Mouse (Mus musculus) C2C12 (cell line): ENCODE data around the gene Ttll11. TPM values are rescaled to one million over a fixed set of nuclear protein-coding genes. Genes with fewer than 3 reads are reported as not detected.

Experiments
- H3K27me3 ChIP-seq: one replicate; pipeline ENCODE4 v1.6.1; 2011; ENCODE audit not compliant: control insufficient read depth, insufficient read depth, insufficient read length
- H3K36me3 ChIP-seq: one replicate; pipeline ENCODE4 v1.6.1; 2011; ENCODE audit not compliant: control insufficient read depth, insufficient read depth
- H3K4me3 ChIP-seq: one replicate; pipeline ENCODE4 v1.5.1; 2011; ENCODE audit warnings: mild to moderate bottlenecking, control low read depth; ENCODE audit not compliant: poor library complexity, insufficient read depth, severe bottlenecking
- H3K79me2 ChIP-seq: one replicate; pipeline ENCODE4 v1.6.1; 2011; ENCODE audit not compliant: control insufficient read depth, insufficient read depth
- H3K79me3 ChIP-seq: one replicate; pipeline ENCODE4 v1.6.1; 2011; ENCODE audit warnings: low read depth, control low read depth
- H3ac ChIP-seq: one replicate; pipeline ENCODE3; 2011; ENCODE audit warnings: low read depth; ENCODE audit not compliant: control insufficient read depth, insufficient read length
- CEBPB ChIP-seq: IDR thresholded peaks from one replicate; pipeline ENCODE4 v1.6.1; 2011; ENCODE audit warnings: low read depth, mild to moderate bottlenecking, control low read depth, moderate library complexity
- CTCF ChIP-seq: IDR thresholded peaks from one replicate; pipeline ENCODE4 v1.5.1; 2011; ENCODE audit not compliant: control insufficient read depth, insufficient read depth, insufficient read length
- FOSL1 ChIP-seq: IDR thresholded peaks from one replicate; pipeline ENCODE4 v1.8.0; 2011; ENCODE audit warnings: mild to moderate bottlenecking, low read length; ENCODE audit not compliant: poor library complexity, insufficient read depth, severe bottlenecking
- MAX ChIP-seq: IDR thresholded peaks from one replicate; pipeline ENCODE4 v1.6.1; 2011; ENCODE audit warnings: mild to moderate bottlenecking, control low read depth
- MYOD1 ChIP-seq: IDR thresholded peaks from one replicate; pipeline ENCODE4 v1.6.1; 2011; ENCODE audit warnings: low read depth; ENCODE audit not compliant: control insufficient read depth, insufficient read length
- MYOG ChIP-seq: IDR thresholded peaks from one replicate; pipeline ENCODE4 v1.6.1; 2011; ENCODE audit not compliant: control insufficient read depth, insufficient read length; ENCODE audit errors: extremely low read depth
- USF1 ChIP-seq: IDR thresholded peaks from one replicate; pipeline ENCODE4 v1.6.1; 2011; ENCODE audit warnings: low read depth, mild to moderate bottlenecking, control low read depth, moderate library complexity
- polyA plus RNA-seq: library from polyadenylated mRNA; unstranded; fragments of >200 nt; fragmentation: generic; extraction: Trizol; gene quantifications from one replicate; pipeline ENCODE4 v1.2.1, GENCODE M21; 2012; ENCODE audit warnings: missing spikeins

The Ttll11 gene
- polyA plus RNA-seq, 1 experiment: 7.0 TPM

DNA sequence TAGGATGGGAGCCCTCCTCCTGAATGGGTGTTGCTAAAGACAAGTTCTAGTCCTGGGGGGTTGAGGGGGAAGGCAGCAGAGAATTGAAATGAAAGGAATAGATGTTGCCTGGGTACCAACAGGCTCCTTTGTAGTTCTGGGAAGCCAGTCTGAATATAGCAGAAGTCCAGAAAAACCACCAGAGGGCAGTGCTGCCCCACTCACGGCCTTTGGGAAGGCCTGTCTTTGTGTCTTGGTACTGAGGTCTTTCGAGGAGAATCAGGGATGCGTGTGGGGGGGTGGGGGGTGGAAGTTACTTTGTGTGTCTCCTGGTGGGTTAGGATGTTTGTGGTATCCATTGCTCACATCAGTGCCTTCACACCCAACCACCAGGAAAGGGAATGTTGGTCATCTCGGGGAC lies 29.7 kb upstream of the Ttll11 start:
- no peaks in the 10 kb centered on the region for H3K79me3 ChIP-seq
- TF ChIP-seq CTCF (peak; percentile 44), MAX (no peak), CEBPB (no peak), MYOG (no peak), USF1 (no peak), FOSL1 (no peak)
- H3ac ChIP-seq: no peak overlapping the region
- H3K4me3 ChIP-seq: no peak overlapping the region
- no peaks in the 10 kb centered on the region for H3K36me3 ChIP-seq
- peaks cover 4% of the 10 kb centered on the region for H3K27me3 ChIP-seq
- no peaks in the 10 kb centered on the region for H3K79me2 ChIP-seq

DNA sequence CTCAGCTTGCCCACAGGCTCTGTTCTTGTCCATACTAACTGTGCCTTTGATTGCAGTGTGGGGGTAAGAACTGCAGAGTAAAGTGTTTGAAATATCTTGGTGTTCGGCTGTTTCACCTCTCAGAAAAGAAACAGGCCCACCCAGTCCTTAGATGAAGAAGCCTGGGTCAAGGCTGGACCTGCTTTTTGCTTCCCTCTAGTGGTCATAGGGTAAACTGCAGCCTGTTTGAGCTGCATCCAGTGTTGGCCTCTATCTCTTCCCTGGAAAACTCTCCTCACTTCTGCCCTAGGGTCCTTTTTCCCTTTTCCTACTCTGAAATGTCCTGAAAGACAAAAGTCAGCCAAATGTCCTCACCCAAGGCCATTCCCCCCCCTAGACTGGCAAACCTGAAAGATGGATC lies 28.4 kb upstream of the Ttll11 start:
- no peak overlapping the region for H3K4me3 ChIP-seq
- TF ChIP-seq CTCF (peak; percentile 64), CEBPB (no peak), FOSL1 (no peak), MAX (no peak)
- no peaks in the 10 kb centered on the region for H3K79me2 ChIP-seq
- H3K79me3 ChIP-seq: no peaks in the 10 kb centered on the region
- H3ac ChIP-seq: no peak overlapping the region
- H3K27me3 ChIP-seq: peaks cover 4% of the 10 kb centered on the region
- no peaks in the 10 kb centered on the region for H3K36me3 ChIP-seq

- TF ChIP-seq FOSL1: no peak
- TF ChIP-seq CTCF: no peak
- no peak for TF ChIP-seq MAX
- no peak for TF ChIP-seq USF1
- no peak for TF ChIP-seq CEBPB
- no peak for TF ChIP-seq MYOG
- Histone ChIP-seq H3ac (no peak overlapping the region), H3K27me3 (no peaks in the 10 kb centered on the region), H3K79me3 (no peaks in the 10 kb centered on the region), H3K36me3 (no peaks in the 10 kb centered on the region), H3K79me2 (no peaks in the 10 kb centered on the region), H3K4me3 (no peak overlapping the region)
These were observed 22.5 kb upstream of the Ttll11 start for GRCm38 (mm10) chr2:36002188-36002587.

GRCm38 (mm10) chr2:36000390-36000789 lies 20.7 kb upstream of the Ttll11 start:
- Histone ChIP-seq H3K36me3 (no peaks in the 10 kb centered on the region), H3K4me3 (no peak overlapping the region), H3ac (no peak overlapping the region), H3K27me3 (no peaks in the 10 kb centered on the region), H3K79me3 (no peaks in the 10 kb centered on the region), H3K79me2 (no peaks in the 10 kb centered on the region)
- TF ChIP-seq CTCF (no peak), USF1 (no peak), MYOD1 (no peak), FOSL1 (no peak), MAX (no peak), MYOG (no peak), CEBPB (no peak)

DNA sequence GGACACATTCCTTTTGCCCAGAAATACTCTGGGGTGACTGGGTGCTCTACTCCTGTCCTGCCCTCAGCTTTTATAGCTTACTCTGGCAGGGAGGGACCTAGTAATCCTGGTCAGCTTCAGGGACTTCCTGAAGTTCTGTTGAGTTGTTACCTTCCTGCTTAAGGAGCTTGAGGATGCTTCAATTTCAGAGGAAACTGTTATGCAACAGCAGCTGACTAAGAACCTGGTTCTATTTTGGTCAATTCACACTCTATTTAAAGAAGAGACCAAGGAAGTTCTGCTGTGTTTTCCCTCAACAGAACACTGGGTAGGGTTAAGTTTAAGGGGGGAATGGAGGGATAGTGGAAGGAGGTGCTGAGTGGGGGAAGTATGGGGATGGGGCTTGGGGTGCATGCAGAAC lies 19.5 kb upstream of the Ttll11 start:
- Histone ChIP-seq H3K27me3 (no peaks in the 10 kb centered on the region), H3K79me2 (no peaks in the 10 kb centered on the region), H3ac (no peak overlapping the region), H3K79me3 (no peaks in the 10 kb centered on the region), H3K4me3 (no peak overlapping the region), H3K36me3 (no peaks in the 10 kb centered on the region)
- TF ChIP-seq FOSL1: no peak
- TF ChIP-seq MYOG: no peak
- no peak for TF ChIP-seq USF1
- no peak for TF ChIP-seq MYOD1

- H3K4me3 ChIP-seq: no peak overlapping the region
- no peak for TF ChIP-seq MAX
- TF ChIP-seq MYOG: no peak
- TF ChIP-seq CTCF: no peak
- no peak for TF ChIP-seq MYOD1
- no peak for TF ChIP-seq FOSL1
- TF ChIP-seq USF1: no peak
- TF ChIP-seq CEBPB: no peak
- no peaks in the 10 kb centered on the region for H3K27me3 ChIP-seq
- H3K79me2 ChIP-seq: no peaks in the 10 kb centered on the region
- H3K79me3 ChIP-seq: no peaks in the 10 kb centered on the region
- no peak overlapping the region for H3ac ChIP-seq
- no peaks in the 10 kb centered on the region for H3K36me3 ChIP-seq
These were observed 18.7 kb upstream of the Ttll11 start for GRCm38 (mm10) chr2:35998416-35998815.

DNA sequence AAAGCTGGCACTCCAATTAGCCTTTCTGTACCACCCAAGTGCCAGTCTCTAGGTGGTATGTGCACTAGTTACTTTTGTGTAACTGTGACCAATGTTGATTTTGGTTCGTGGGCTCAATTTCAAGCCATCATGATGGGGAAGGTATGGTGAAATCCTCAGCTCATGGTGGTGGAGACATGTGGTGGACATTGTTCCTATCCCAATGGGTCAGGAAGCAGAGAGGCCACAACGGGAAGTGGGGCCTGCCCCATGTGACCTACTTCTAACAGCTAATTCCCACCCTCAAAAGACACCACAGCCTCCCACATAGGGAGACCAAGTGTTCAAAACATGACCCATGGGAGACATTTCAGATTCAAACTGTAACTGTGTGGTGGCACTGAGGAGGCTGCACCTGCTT lies 17.0 kb upstream of the Ttll11 start:
- Histone ChIP-seq H3K79me3 (no peaks in the 10 kb centered on the region), H3ac (no peak overlapping the region), H3K4me3 (no peak overlapping the region), H3K79me2 (no peaks in the 10 kb centered on the region), H3K36me3 (no peaks in the 10 kb centered on the region), H3K27me3 (no peaks in the 10 kb centered on the region)
- TF ChIP-seq CEBPB: no peak
- no peak for TF ChIP-seq CTCF
- no peak for TF ChIP-seq MYOD1
- no peak for TF ChIP-seq MAX
- TF ChIP-seq MYOG: no peak
- no peak for TF ChIP-seq USF1
- TF ChIP-seq FOSL1: no peak
